Mouse (Mus musculus) frontal cortex, postnatal 36 days (tissue): Measurements from ENCODE around the gene Samsn1.

Source experiments
- DNase-seq, 2 experiments: peaks; one replicate each; pipeline ENCODE4 v3.0.0; 2022; ENCODE audit warnings: low spot score in 2 of 2

Samsn1 gene

GRCm38 (mm10) chr16:76022181-76022580 lies at the start of gene Samsn1:
Samsn1 (minus strand) TSS chr16:76022281.
- no peak for DNase-seq

- DNase-seq = no peak
Measured at GRCm38 (mm10) chr16:76066082-76066635, 44.1 kb upstream of the Samsn1 start.

- no peak for DNase-seq
Measured at GRCm38 (mm10) chr16:76054976-76055375, 32.9 kb upstream of the Samsn1 start.

GRCm38 (mm10) chr16:76054079-76054478 lies 32.0 kb upstream of the Samsn1 start:
- DNase-seq = no peak

GRCm38 (mm10) chr16:76053537-76053936 lies 31.5 kb upstream of the Samsn1 start:
- DNase-seq = no peak

- no peak for DNase-seq
Measured at GRCm38 (mm10) chr16:76047066-76047465, 25.0 kb upstream of the Samsn1 start.

- DNase-seq = no peak
Measured at GRCm38 (mm10) chr16:76040319-76040945, 18.4 kb upstream of the Samsn1 start.

GRCm38 (mm10) chr16:76019164-76019563 lies 2.9 kb downstream of the Samsn1 start:
- no peak for DNase-seq

- DNase-seq = no peak
Measured at GRCm38 (mm10) chr16:76003812-76004389, 18.2 kb downstream of the Samsn1 start.

GRCm38 (mm10) chr16:76002870-76003572 lies 19.1 kb downstream of the Samsn1 start:
- DNase-seq = no peak

- DNase-seq = no peak
Measured at GRCm38 (mm10) chr16:76002287-76002686, 19.8 kb downstream of the Samsn1 start.

- no peak for DNase-seq
Measured at GRCm38 (mm10) chr16:76001788-76002187, 20.3 kb downstream of the Samsn1 start.

- no peak for DNase-seq
Measured at GRCm38 (mm10) chr16:76000127-76000526, 22.0 kb downstream of the Samsn1 start.

GRCm38 (mm10) chr16:75990173-75990572 lies 31.9 kb downstream of the Samsn1 start:
- DNase-seq = no peak

- no peak for DNase-seq
Measured at GRCm38 (mm10) chr16:75983831-75984230, 38.2 kb downstream of the Samsn1 start.

- DNase-seq = no peak
Measured at GRCm38 (mm10) chr16:75979381-75979780, 42.7 kb downstream of the Samsn1 start.

- no peak for DNase-seq
Measured at GRCm38 (mm10) chr16:75977798-75978197, 44.3 kb downstream of the Samsn1 start.

GRCm38 (mm10) chr16:75975682-75976332 lies 46.3 kb downstream of the Samsn1 start:
- DNase-seq = no peak

- no peak for DNase-seq
Measured at GRCm38 (mm10) chr16:75970266-75970998, 51.6 kb downstream of the Samsn1 start.

- DNase-seq = no peak
Measured at GRCm38 (mm10) chr16:75962021-75962420, 60.1 kb downstream of the Samsn1 start.

- no peak for DNase-seq
Measured at GRCm38 (mm10) chr16:75961487-75961886, 60.6 kb downstream of the Samsn1 start.

- DNase-seq = no peak
Measured at GRCm38 (mm10) chr16:75961036-75961435, 61.0 kb downstream of the Samsn1 start.
